Mouse (Mus musculus) midbrain, postnatal 0 days (tissue): ENCODE data around the gene Osbpl6. TPM values are rescaled to one million over a fixed set of nuclear protein-coding genes. Genes with fewer than 3 reads are reported as not detected.
A peak's percentile ranks its signal among the peaks of the same experiment; 100 is the strongest.

Source experiments
- ATAC-seq: fragments of 200-750 bp; cut with Nextera tagmentation; 2 replicates; pipeline ENCODE4 v1.8.0; 2017; ENCODE audit warnings: moderate number of reproducible peaks, mild to moderate bottlenecking, moderate TSS enrichment, moderate library complexity; ENCODE audit not compliant: low FRiP score
- DNase-seq: peaks from one replicate; pipeline ENCODE4 v3.0.0-alpha.2; 2015; ENCODE audit warnings: low spot score
- H3K27ac ChIP-seq: fragments of 300-500 bp; sonication (generic); 2 replicates; pipeline ENCODE4 v1.5.1; 2014; ENCODE audit warnings: low read depth, mild to moderate bottlenecking, low read length, mixed read lengths
- H3K27me3 ChIP-seq: fragments of 300-500 bp; sonication (generic); 2 replicates; pipeline ENCODE4 v1.6.1; 2014; ENCODE audit warnings: low read length, control low read depth, mixed read lengths; ENCODE audit not compliant: insufficient read depth
- H3K36me3 ChIP-seq: fragments of 300-500 bp; sonication (generic); 2 replicates; pipeline ENCODE4 v1.6.1; 2014; ENCODE audit warnings: low read length, control low read depth, mixed read lengths; ENCODE audit not compliant: insufficient read depth
- H3K4me1 ChIP-seq: fragments of 300-500 bp; sonication (generic); 2 replicates; pipeline ENCODE4 v1.6.1; 2014; ENCODE audit warnings: mild to moderate bottlenecking, control low read depth, antibody characterized with exemption, low read length, mixed read lengths; ENCODE audit not compliant: insufficient read depth
- H3K4me2 ChIP-seq: fragments of 300-500 bp; sonication (generic); 2 replicates; pipeline ENCODE4 v1.6.1; 2014; ENCODE audit warnings: low read depth, mild to moderate bottlenecking, low read length, mixed read lengths; ENCODE audit not compliant: poor library complexity, severe bottlenecking
- H3K4me3 ChIP-seq: fragments of 300-500 bp; sonication (generic); 2 replicates; pipeline ENCODE4 v1.5.1; 2014; ENCODE audit warnings: low read depth, mild to moderate bottlenecking, low read length, moderate library complexity
- H3K9ac ChIP-seq: fragments of 300-500 bp; sonication (generic); replicated peaks from 2 replicates; pipeline ENCODE4 v1.6.1; 2014; ENCODE audit warnings: mild to moderate bottlenecking, low read length, moderate library complexity, mixed read lengths; ENCODE audit not compliant: poor library complexity, severe bottlenecking
- H3K9me3 ChIP-seq: fragments of 300-500 bp; sonication (generic); 2 replicates; pipeline ENCODE4 v1.6.1; 2016; ENCODE audit warnings: low read length, control low read depth
- CTCF ChIP-seq: IDR thresholded peaks from 2 replicates; pipeline ENCODE4 v1.5.1; 2016; ENCODE audit warnings: antibody characterized with exemption, mild to moderate bottlenecking
- WGBS: fragments of 180-500 bp; shearing (Covaris S2); extraction: QIAGEN DNeasy Blood & Tissue Kit; methylation state at CpG from one replicate; pipeline ENCODE4 v1.1.7; 2014; 5-methylcytosine and 5-hydroxymethylcytosine counted together
- polyA plus RNA-seq: library from polyadenylated mRNA; unstranded; fragments of >200 nt; fragmentation: Nextera tagmentation; extraction: Ambion mirVana; gene quantifications from 2 replicates; pipeline ENCODE4 v1.2.1, GENCODE M21; 2015
- total RNA-seq: library from RNA; depleted of rRNA; stranded (reverse); fragments of >200 nt; gene quantifications from 2 replicates; pipeline ENCODE4 v1.2.3, GENCODE M21; 2014

Gene Osbpl6
- total and polyA plus RNA-seq, 2 experiments from 2014 or later, result 17.0 to 26.7 TPM

GRCm38 (mm10) chr2:76586906-76587305 lies 180.6 kb downstream of the Osbpl6 start:
- peaks cover 27% of the 10 kb centered on the region for H3K36me3 ChIP-seq
- peak; percentile 31 for TF ChIP-seq CTCF
- DNase-seq (no peak), ATAC-seq (no peak)
- no peak overlapping the region for H3K4me3 ChIP-seq
- no peaks in the 10 kb centered on the region for H3K4me1 ChIP-seq
- no peaks in the 10 kb centered on the region for H3K9me3 ChIP-seq
- no peak overlapping the region for H3K9ac ChIP-seq
- H3K4me2 ChIP-seq, result no peak overlapping the region
- no peak overlapping the region for H3K27ac ChIP-seq
- 70% methylated on average over 10 of the region's 10 CpGs for WGBS
- no peaks in the 10 kb centered on the region for H3K27me3 ChIP-seq

GRCm38 (mm10) chr2:76590221-76590620 lies 183.9 kb downstream of the Osbpl6 start:
- H3K36me3 ChIP-seq, result peaks cover 40% of the 10 kb centered on the region

GRCm38 (mm10) chr2:76592401-76592924 lies 186.2 kb downstream of the Osbpl6 start:
- no peak for ATAC-seq
- TF ChIP-seq CTCF, result no peak
- no peaks in the 10 kb centered on the region for H3K4me1 ChIP-seq
- 87% methylated on average over 3 of the region's 3 CpGs for WGBS
- no peaks in the 10 kb centered on the region for H3K9me3 ChIP-seq
- H3K4me2 ChIP-seq, result no peak overlapping the region
- DNase-seq, result no peak
- peaks cover 33% of the 10 kb centered on the region for H3K36me3 ChIP-seq
- no peak overlapping the region for H3K27ac ChIP-seq
- no peaks in the 10 kb centered on the region for H3K27me3 ChIP-seq
- no peak overlapping the region for H3K4me3 ChIP-seq
- no peak overlapping the region for H3K9ac ChIP-seq

More at GRCm38 (mm10) chr2:76590221-76590620, 183.9 kb downstream of the Osbpl6 start:
- no peak overlapping the region for H3K9ac ChIP-seq
- WGBS, result 90% methylated on average over 7 of the region's 7 CpGs
- DNase-seq (no peak), ATAC-seq (no peak)
- no peak for TF ChIP-seq CTCF
- H3K27ac ChIP-seq, result no peak overlapping the region
- H3K4me3 ChIP-seq, result no peak overlapping the region
- no peaks in the 10 kb centered on the region for H3K27me3 ChIP-seq
- H3K9me3 ChIP-seq, result no peaks in the 10 kb centered on the region
- H3K4me2 ChIP-seq, result no peak overlapping the region
- no peaks in the 10 kb centered on the region for H3K4me1 ChIP-seq

DNA sequence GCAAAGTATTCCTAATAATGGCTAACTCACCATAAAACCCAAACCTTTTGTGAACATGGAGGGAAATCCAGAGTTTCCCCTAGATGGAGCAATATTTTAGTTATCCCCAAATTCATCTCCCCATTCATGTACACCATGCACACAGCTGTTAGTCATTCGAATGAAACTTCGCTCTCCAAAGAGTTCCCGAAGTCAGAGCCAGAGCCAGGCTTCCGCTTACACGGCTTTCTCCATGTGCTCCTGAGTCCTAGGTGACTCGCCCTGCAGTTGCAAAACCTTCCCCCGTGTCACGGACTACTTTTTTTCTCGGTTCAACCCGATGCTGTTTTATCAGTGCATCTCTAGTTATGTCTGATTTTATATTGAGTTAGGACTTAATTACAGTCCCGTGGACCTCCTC lies 191.2 kb downstream of the Osbpl6 start:
- Histone ChIP-seq H3K9me3 (no peaks in the 10 kb centered on the region), H3K4me3 (no peak overlapping the region), H3K4me2 (no peak overlapping the region), H3K4me1 (no peaks in the 10 kb centered on the region), H3K9ac (no peak overlapping the region), H3K27ac (no peak overlapping the region), H3K36me3 (peaks cover 17% of the 10 kb centered on the region; the same call in 1 of the 2 replicates), H3K27me3 (no peaks in the 10 kb centered on the region)
- DNase-seq (no peak), ATAC-seq (no peak)
- no peak for TF ChIP-seq CTCF
- WGBS, result 86% methylated on average over 11 of the region's 11 CpGs

DNA sequence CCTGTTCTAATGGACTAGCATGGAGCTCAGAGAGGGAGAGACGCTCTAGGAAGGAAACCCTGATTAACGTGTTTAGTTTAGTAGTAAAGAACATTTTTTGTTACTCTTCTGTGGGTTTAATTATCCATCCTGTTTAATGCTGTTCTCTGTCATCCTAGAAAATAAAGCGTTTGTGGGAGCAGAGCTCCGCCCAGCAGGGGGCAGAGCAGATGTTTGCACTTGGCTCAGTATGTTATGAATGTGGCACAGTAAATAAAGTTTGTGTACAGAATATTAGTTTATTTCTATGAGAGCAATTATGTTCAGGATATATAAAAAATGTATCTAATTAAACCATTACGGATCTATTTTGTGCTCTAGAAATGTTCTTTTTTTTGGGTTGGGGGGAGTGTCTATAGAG lies 192.9 kb downstream of the Osbpl6 start:
- DNase-seq (no peak), ATAC-seq (no peak)
- Histone ChIP-seq H3K4me1 (no peaks in the 10 kb centered on the region), H3K4me3 (no peak overlapping the region), H3K27ac (no peak overlapping the region), H3K9ac (no peak overlapping the region), H3K27me3 (no peaks in the 10 kb centered on the region), H3K36me3 (peaks cover 10% of the 10 kb centered on the region; the same call in 1 of the 2 replicates), H3K4me2 (no peak overlapping the region), H3K9me3 (no peaks in the 10 kb centered on the region)
- 81% methylated on average over 5 of the region's 5 CpGs for WGBS
- peak; percentile 47 for TF ChIP-seq CTCF

DNA sequence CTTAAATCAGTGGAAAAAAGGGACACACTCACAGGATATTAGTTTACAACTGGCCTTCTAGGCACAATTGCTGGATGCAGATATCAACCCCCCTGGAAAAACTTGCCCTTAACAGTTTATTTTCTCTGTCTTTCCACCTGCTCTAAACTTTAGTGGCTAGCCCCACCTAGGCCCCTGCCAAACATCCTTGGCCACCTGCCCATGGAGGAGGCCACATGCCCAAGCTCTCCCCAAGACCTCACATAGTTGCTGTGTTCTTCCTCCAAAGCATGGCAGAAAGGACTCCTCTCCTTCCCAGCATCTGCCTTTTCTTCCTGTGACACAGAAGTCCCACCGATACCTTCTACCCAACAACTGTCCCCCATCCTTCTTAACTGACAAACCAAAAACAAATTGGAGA lies 195.9 kb downstream of the Osbpl6 start:
- DNase-seq (no peak), ATAC-seq (no peak)
- H3K27ac ChIP-seq, result no peak overlapping the region
- no peaks in the 10 kb centered on the region for H3K27me3 ChIP-seq
- no peak overlapping the region for H3K4me3 ChIP-seq
- 100% methylated on average over 1 of the region's 1 CpGs for WGBS
- TF ChIP-seq CTCF, result no peak
- H3K4me2 ChIP-seq, result no peak overlapping the region
- H3K4me1 ChIP-seq, result no peaks in the 10 kb centered on the region
- no peaks in the 10 kb centered on the region for H3K9me3 ChIP-seq
- no peaks in the 10 kb centered on the region for H3K36me3 ChIP-seq
- H3K9ac ChIP-seq, result no peak overlapping the region
